ENCODE assay signal across 9 mouse cellular contexts in genomic region chr13:43261287-43261686, GRCm38 (mm10). TPM values are rescaled to one million over a fixed set of nuclear protein-coding genes. Genes with fewer than 3 reads are reported as not detected.
DNase-seq lines count a peak whose midpoint lies in the region; ATAC-seq and TF ChIP-seq lines count a peak whose summit lies in the region.
"Had no signal": no experiment of that assay in that cellular context is flagged by ENCODE, and none has a peak within 500 bp of the region (broad histone marks: within the 10 kb centered on the region; RNA-seq: fewer than 3 reads in every experiment).

No protein-coding gene starts in this region.

- no peak for TF ChIP-seq CTCF in embryonic fibroblast, embryonic 13.5 days (IDR thresholded peaks at IDR 0.05; ENCODE audit: borderline replicate concordance, insufficient read depth, low read length)

- H3K4me1 ChIP-seq in heart, embryonic 14.5 days (ENCODE audit: control insufficient read depth in 2 of 2, insufficient read depth in 2 of 2, low read length in 2 of 2): peaks cover 22 to 44% of the 10 kb centered on the region in 2 experiments
- peaks cover 5% of the 10 kb centered on the region for H3K4me1 ChIP-seq in embryonic fibroblast, embryonic 13.5 days (ENCODE audit: control insufficient read depth, insufficient read depth, low read length)
- H3K4me1 ChIP-seq in forebrain, embryonic 10.5 days: peaks cover 13% of the 10 kb centered on the region

- no peaks in the 10 kb centered on the region for H3K27me3 ChIP-seq in heart, embryonic 14.5 days (ENCODE audit: control insufficient read depth, insufficient read depth, low read length)
- H3K27me3 ChIP-seq in forebrain, embryonic 10.5 days (ENCODE audit: poor library complexity, severe bottlenecking): no peaks in the 10 kb centered on the region; the same call in 1 of the 2 replicates

- no peak overlapping the region for H3K4me2 ChIP-seq in heart, embryonic 14.5 days (ENCODE audit: low read length)

- H3K36me3 ChIP-seq in heart, embryonic 14.5 days (ENCODE audit: control insufficient read depth, insufficient read depth, low read length): no peaks in the 10 kb centered on the region
- H3K36me3 ChIP-seq in forebrain, embryonic 10.5 days (replicated peaks): no peaks in the 10 kb centered on the region

- WGBS in heart, embryonic 14.5 days: 71% methylated on average over 3 of the region's 3 CpGs
- WGBS in forebrain, embryonic 10.5 days: 69% methylated on average over 3 of the region's 3 CpGs

- H3K9ac ChIP-seq in heart, embryonic 14.5 days (ENCODE audit: low read length): no peak overlapping the region

- no peak overlapping the region for H3K27ac ChIP-seq in heart, embryonic 14.5 days (replicated peaks in 1 of 2; ENCODE audit: control insufficient read depth in 1 of 2, insufficient read depth in 1 of 2, low read depth in 2 of 2, low read length in 2 of 2)
- peak overlapping the region; percentile 76 for H3K27ac ChIP-seq in embryonic fibroblast, embryonic 13.5 days (ENCODE audit: insufficient read depth, low read length)
- H3K27ac ChIP-seq in forebrain, embryonic 10.5 days: no peak overlapping the region

- no peaks in the 10 kb centered on the region for H3K9me3 ChIP-seq in heart, embryonic 14.5 days (ENCODE audit: control insufficient read depth, low read length)
- no peaks in the 10 kb centered on the region for H3K9me3 ChIP-seq in forebrain, embryonic 10.5 days

- no peak for TF ChIP-seq POLR2A in embryonic fibroblast, embryonic 13.5 days (IDR thresholded peaks at IDR 0.05; ENCODE audit: low read depth, low read length)

- no peak for DNase-seq in heart, adult 8-10 months (ENCODE audit: low spot score)
- DNase-seq in CD4-positive, CD25-positive, alpha-beta regulatory T cell, adult 2 months (ENCODE audit: low read depth, low spot score): peak; percentile 83
- DNase-seq in embryo, embryonic 10.5 days (ENCODE audit: low spot score): no peak
- no peak for DNase-seq in forebrain, embryonic 10.5 days (ENCODE audit: extremely low spot score, low spot score)
- DNase-seq in urinary bladder, adult 18-20 months (ENCODE audit: low spot score in 2 of 2): no peak
- DNase-seq: thymus, postnatal 36 days had no signal

- no peak overlapping the region for H3K4me3 ChIP-seq in heart, embryonic 14.5 days (ENCODE audit: control insufficient read depth in 1 of 2, insufficient read depth in 1 of 2, low read depth in 1 of 2, low read length in 2 of 2)
- no peak overlapping the region for H3K4me3 ChIP-seq in embryonic fibroblast, embryonic 13.5 days (ENCODE audit: insufficient read depth, low read length)
- no peak overlapping the region for H3K4me3 ChIP-seq in forebrain, embryonic 10.5 days

- 0 out of 2 replicates have a peak, but pooled peaks have one; percentile 20 for ATAC-seq in heart, embryonic 14.5 days (ENCODE audit: insufficient number of reproducible peaks, insufficient read depth, low FRiP score, low read depth)
- peak; percentile 98 for ATAC-seq in megakaryocyte-erythroid progenitor cell, adult 5-6 weeks (replicated peaks; ENCODE audit: low FRiP score, low TSS enrichment, poor library complexity, severe bottlenecking)

RNA-seq across cellular contexts. Expression of gene Gfod1, which starts 42.7 kb away (rescaled TPM):
- polyA plus RNA-seq in heart, embryonic 14.5 days (2014; fragmentation: Nextera tagmentation; extraction: Ambion mirVana): 1.3 TPM in 2 replicates
- 10 to 100 TPM; 28.2 to 33.9 (median 30.5) TPM for total RNA-seq in heart, adult 8-10 months (2022)
- 4.2 and 9.6 TPM in 2 replicates for polyA plus RNA-seq in embryonic fibroblast, embryonic 13.5 days (2011; ENCODE audit: insufficient read length, low read depth, missing spikeins)
- 1.2 and 1.6 TPM in 2 replicates for total RNA-seq in megakaryocyte-erythroid progenitor cell, adult 5-6 weeks (2014; fragmentation: Nextera tagmentation)
- 0.42 and 2.9 TPM in 2 replicates for total RNA-seq in megakaryocyte-erythroid progenitor cell, adult 5-6 weeks (2017)
- 0.18 and 0.22 TPM in 2 replicates for polyA plus RNA-seq in forebrain, embryonic 10.5 days (2016; fragmentation: Nextera tagmentation; extraction: Ambion mirVana)
